Mouse (Mus musculus): ENCODE results near the gene Tacc2.

Gene Tacc2

GRCm38 (mm10) chr7:130732908-130733307 lies 155.7 kb downstream of the Tacc2 start:
- DNase-seq: peak; percentile 74 to 77

GRCm38 (mm10) chr7:130733423-130733822 lies 156.2 kb downstream of the Tacc2 start:
- no peak for DNase-seq

- DNase-seq: no peak
Observed at GRCm38 (mm10) chr7:130734195-130734787, 157.1 kb downstream of the Tacc2 start.

- DNase-seq: no peak
Observed at GRCm38 (mm10) chr7:130741099-130741498, 163.9 kb downstream of the Tacc2 start.

GRCm38 (mm10) chr7:130743239-130744025 lies 166.2 kb downstream of the Tacc2 start:
- no peak for DNase-seq

GRCm38 (mm10) chr7:130749165-130749564 lies 171.9 kb downstream of the Tacc2 start:
- no peak for DNase-seq

DNA sequence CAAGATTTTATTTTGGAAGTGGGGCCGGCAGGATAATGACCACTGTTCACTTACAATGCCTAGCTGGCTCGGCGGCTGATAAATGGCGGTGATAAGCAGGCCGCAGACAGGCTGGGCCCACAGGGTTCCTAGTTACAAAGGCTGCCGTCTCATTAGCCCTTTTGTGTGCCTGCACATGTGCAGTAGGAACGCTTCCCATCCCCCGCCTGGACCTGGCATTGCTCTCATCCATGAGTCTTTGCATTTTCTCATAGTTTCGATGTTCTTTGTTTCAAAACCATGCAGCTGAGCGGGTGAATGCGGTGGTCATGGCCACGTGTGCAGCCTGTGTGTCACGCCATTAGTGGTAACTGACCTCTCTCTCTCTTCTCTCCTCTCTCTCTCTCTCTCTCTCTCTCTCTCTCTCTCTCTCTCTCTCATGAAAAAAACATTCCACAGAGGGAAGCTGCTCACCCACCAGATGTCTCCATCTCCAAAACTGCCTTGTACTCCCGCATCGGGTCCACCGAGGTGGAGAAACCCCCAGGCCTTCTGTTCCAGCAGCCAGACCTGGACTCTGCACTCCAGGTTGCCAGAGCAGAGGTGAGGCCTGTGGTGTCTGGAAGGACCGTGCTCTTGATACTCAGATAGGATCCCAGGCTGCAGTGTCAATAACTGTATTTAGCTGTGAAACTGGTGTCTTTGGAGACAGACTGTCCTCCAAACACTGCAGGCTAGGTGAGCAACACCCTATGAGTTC lies 173.7 kb downstream of the Tacc2 start:
- DNase-seq: no peak

DNA sequence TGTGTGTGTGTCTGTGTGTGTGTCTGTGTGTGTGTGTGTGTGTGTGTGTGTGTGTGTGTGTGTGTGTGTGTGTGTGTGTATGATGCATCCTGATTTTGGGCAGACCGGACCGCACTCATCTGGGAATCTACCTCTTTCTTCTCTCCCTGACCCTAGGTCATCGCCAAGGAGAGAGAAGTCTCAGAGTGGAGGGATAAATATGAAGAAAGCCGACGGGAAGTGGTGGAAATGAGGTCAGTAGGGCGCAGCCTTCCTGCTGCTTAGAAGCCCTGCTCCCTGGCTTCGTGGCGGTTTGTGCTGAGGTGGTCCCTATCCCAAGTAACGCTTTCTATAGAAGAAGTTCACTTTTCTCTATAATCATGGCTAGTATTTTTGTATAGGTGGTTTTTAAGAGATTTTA lies 174.4 kb downstream of the Tacc2 start:
- no peak for DNase-seq

DNA sequence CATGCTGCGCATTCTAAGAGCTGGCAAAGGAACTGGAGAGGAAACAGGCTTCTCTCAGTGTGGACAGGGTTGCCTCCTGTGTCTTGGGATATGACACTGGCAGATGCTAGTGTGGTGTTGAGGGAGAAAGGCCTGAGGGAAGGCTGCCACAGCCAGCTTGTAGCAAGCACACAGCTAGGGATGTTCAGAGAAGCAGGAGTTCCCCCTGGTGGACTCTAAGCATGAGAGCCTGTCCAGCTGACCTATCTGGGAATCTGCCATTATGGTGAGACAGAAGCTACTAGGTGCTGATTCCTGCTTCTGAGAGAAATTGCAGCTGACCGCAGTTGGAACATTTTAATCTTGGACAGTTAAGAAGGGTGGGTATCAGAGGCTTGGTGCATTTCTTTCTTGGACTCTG lies 177.6 kb downstream of the Tacc2 start:
- DNase-seq: no peak

DNA sequence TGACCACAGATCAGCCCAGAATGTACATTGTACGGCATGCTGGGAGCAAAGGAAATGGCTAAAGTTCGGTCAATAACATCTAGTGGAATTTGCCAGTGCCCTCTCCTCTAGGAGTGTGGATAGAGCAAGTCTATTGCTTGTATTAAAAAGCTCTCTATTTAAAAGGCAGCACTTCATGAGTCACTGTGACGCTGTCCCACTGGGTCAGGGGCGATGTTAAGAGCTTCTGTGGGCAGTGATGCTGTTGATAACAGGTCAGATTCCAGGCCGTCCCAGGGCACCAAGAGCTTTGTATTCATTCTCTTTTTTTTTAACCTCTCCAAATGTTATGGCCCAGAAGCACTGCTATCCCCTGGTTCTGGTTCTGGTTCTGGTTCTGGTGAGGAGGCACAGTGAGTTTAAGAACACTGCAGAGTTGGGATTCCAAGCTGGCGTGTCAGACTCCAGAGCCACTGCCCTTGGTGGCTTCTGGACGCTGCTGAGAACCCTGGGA lies 179.2 kb downstream of the Tacc2 start:
- no peak for DNase-seq

DNA sequence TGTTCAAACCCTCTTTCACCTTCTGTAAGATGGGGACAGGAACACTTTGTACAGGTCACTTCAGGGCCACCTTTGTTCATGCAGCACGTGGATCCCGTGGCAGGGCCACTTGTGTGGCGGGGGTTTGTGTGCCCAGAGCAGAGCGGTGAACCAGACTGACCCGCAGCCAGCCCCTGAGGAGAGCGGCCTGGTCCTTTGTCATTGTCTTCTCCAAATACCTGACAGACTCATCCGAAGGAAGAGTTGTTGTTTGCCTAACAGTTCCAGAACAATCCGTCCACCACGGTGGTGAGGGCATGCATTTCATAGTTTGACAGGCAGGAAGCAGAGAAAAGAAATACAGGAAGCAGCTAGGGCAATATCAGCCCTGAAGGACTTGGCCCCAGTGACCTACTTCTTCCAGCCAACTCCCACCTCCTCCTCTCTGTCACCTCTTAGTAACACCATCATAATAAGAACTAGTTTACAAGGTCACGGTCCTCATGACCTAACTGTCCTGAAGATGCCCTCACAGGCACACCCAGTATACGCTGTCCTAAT lies 180.2 kb downstream of the Tacc2 start:
- DNase-seq: no peak

DNA sequence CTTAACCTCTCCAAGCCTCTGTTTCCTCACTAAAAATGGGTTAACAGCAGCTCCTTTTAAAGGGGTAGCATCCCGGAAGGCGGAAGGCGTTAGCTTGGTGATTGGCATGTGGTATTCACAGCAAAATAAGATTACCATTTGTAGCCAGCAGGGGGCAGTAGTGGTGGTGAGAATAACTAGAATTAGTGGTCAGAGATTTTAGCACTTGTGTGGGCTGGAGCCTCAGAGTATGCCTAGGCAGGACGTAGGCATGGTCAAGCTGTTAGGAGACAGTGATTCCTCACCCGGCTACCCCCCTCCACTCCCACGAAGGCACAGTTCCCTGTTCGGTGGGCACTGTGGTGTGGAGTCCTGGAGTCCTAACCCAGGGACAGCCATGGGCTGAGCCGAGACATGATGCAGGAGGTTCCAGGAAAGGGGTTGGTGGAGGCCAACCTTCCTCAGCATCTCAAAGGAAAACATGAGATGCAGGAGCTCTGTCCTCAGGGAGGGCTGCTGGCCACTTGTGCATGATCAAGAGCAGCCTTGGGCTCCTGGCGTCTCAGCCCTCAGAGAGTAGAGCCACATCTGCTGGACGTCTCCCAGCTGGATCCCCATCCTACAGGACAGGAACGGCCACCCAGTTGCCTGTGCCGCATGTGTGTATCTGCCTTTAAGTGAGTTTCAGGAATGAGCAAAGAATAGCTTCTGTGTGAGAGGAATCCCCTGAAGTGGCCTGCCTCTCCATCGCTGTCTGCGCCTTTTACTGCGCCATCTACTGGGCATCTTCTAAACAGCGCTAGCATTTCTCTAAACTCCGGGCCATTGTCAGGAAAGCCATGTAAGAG lies 185.0 kb downstream of the Tacc2 start:
- DNase-seq: peak; percentile 52 to 69

DNA sequence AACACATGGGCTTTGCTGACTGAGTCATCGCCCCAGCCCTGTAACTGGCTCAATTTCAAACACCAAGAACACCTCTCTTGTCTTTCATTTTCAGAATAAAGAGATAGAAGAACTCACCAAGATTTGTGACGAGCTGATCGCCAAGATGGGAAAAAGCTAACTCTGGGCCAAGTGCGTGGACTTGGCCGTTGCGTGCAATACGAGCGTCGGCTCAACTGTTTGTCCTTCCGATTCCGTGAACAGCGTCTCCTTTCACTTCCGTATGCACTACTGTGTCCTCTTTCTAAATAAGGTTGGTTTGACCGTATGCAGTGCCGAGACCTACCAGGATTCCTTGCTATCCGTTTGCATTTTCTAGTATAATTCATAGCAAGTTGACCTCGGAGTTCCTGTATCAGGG lies 186.9 kb downstream of the Tacc2 start:
- no peak for DNase-seq

- DNase-seq: no peak
Observed at GRCm38 (mm10) chr7:130766411-130767170, 189.4 kb downstream of the Tacc2 start.

DNA sequence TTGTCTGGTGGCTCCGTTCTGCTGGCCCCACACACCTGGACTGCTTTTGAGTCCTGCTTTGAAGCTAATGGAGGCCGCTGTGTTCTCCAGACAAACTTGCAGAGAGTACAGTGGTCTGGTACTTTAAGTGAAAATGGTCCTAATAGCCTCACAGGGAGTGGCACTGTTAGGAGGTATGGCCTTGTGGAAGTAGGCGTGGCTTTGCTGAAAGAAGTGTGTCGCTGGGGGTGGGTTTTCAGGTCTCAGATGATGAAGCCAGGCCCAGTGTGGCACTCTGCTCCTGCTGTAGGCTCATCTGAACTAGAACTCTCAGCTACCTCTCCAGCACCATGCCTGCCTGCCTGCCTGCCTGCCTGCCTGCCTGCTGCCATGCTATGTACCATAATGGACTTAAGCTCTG lies 190.9 kb downstream of the Tacc2 start:
- no peak for DNase-seq

GRCm38 (mm10) chr7:130770707-130771106 lies 193.5 kb downstream of the Tacc2 start:
- DNase-seq: peak; percentile 77 to 86

GRCm38 (mm10) chr7:130773171-130773830 lies 196.1 kb downstream of the Tacc2 start:
- DNase-seq: peak; percentile 34 to 50

GRCm38 (mm10) chr7:130773914-130774630 lies 196.8 kb downstream of the Tacc2 start, which contains the start of gene Btbd16:
TSS of gene Btbd16 (plus strand) at chr7:130774069.
- no peak for DNase-seq

DNA sequence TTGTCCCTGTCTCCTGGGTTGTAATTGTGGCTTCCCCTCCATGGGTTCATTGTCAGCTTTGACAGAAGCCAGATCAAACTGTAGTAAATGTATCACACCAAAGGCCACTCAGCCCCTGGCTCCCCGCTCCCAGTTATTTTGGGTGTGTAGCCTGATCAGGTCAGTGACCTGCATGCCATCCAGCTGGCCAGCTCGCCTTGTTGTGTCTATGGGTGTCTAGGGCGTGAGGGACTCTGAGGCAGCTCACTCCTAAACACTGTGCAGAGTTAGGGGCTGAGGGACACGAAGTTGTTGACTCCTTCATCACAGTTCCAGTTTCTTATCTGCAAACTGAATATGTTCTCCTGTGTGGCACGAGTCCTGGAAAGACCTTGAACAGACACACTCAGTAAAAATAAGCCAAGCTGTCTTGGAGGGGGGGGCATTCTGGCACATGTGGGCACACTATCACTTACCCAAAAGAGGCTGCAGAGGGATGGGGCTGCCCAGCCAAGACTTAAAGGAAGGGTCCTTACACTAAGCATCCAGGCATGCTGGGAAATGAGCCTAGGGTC lies 203.7 kb downstream of the Tacc2 start:
- DNase-seq: no peak

GRCm38 (mm10) chr7:130782501-130783050 lies 205.3 kb downstream of the Tacc2 start:
- DNase-seq: no peak

Measured in kidney, adult 8-10 months (tissue).